Mouse (Mus musculus) limb, embryonic 14.5 days (tissue): ENCODE measurements around the gene Tas1r1. TPM values are rescaled to one million over a fixed set of nuclear protein-coding genes. Genes with fewer than 3 reads are reported as not detected.

ENCODE experiments used
- ATAC-seq: fragments of 200-750 bp; cut with Nextera tagmentation; 2 replicates; pipeline ENCODE4 v1.8.0; 2017; ENCODE audit warnings: low read depth, moderate number of reproducible peaks, moderate TSS enrichment; ENCODE audit not compliant: low FRiP score
- DNase-seq: peaks from one replicate; pipeline ENCODE4 v3.0.0-alpha.2; 2015; ENCODE audit warnings: low spot score
- H3K27ac ChIP-seq: fragments of 300-500 bp; sonication (generic); replicated peaks from 2 replicates; pipeline ENCODE4 v1.5.1; 2014; ENCODE audit warnings: low read depth, mild to moderate bottlenecking, low read length, moderate library complexity, mixed read lengths
- H3K27me3 ChIP-seq: fragments of 300-500 bp; sonication (generic); 2 replicates; pipeline ENCODE4 v1.6.1; 2014; ENCODE audit warnings: low read length, mixed read lengths; ENCODE audit not compliant: control insufficient read depth, insufficient read depth
- H3K36me3 ChIP-seq: fragments of 300-500 bp; sonication (generic); 2 replicates; pipeline ENCODE4 v1.6.1; 2014; ENCODE audit warnings: mild to moderate bottlenecking, low read length, moderate library complexity, mixed read lengths; ENCODE audit not compliant: control insufficient read depth, insufficient read depth
- H3K4me1 ChIP-seq: fragments of 300-500 bp; sonication (generic); 2 replicates; pipeline ENCODE4 v1.6.1; 2014; ENCODE audit warnings: antibody characterized with exemption, low read length, mixed read lengths; ENCODE audit not compliant: control insufficient read depth, insufficient read depth
- H3K4me2 ChIP-seq: fragments of 300-500 bp; sonication (generic); replicated peaks from 2 replicates; pipeline ENCODE4 v1.6.1; 2014; ENCODE audit warnings: low read depth, mild to moderate bottlenecking, low read length, moderate library complexity; ENCODE audit not compliant: severe bottlenecking
- H3K4me3 ChIP-seq: fragments of 300-500 bp; sonication (generic); replicated peaks from 2 replicates; pipeline ENCODE4 v1.5.1; 2014; ENCODE audit warnings: low read length
- H3K9ac ChIP-seq: fragments of 300-500 bp; sonication (generic); 2 replicates; pipeline ENCODE4 v1.6.1; 2014; ENCODE audit warnings: mild to moderate bottlenecking, low read depth, low read length, moderate library complexity; ENCODE audit not compliant: severe bottlenecking
- H3K9me3 ChIP-seq: fragments of 300-500 bp; sonication (generic); 2 replicates; pipeline ENCODE4 v1.6.1; 2016; ENCODE audit warnings: low read length; ENCODE audit not compliant: control insufficient read depth
- POLR2A ChIP-seq: fragments of 200-500 bp; IDR thresholded peaks from 2 replicates; pipeline ENCODE4 v1.8.0; 2012; ENCODE audit warnings: inconsistent platforms, mild to moderate bottlenecking, moderate library complexity, borderline replicate concordance; ENCODE audit not compliant: insufficient read depth, insufficient read length; ENCODE audit errors: extremely low read depth
- WGBS: fragments of 180-500 bp; shearing (Covaris S2); extraction: QIAGEN DNeasy Blood & Tissue Kit; methylation state at CpG from one replicate; pipeline ENCODE4 v1.1.7; 2014; 5-methylcytosine and 5-hydroxymethylcytosine counted together
- polyA plus RNA-seq, 2 experiments: library from polyadenylated mRNA; depleted of rRNA in 1 of 2; stranded (reverse) in 1 of 2; unstranded in 1 of 2; fragments of >200 nt; fragmentation: Nextera tagmentation in 1 of 2; extraction: Ambion mirVana in 1 of 2; gene quantifications; 2 replicates each; pipeline versions ENCODE4 v1.2.1 to v1.2.3; 2012 to 2014

Tas1r1 gene
- polyA plus RNA-seq, 2 experiments = 1.0 to 1.3 TPM

- no peaks in the 10 kb centered on the region for H3K27me3 ChIP-seq
- no peak for DNase-seq
- 0 out of 2 replicates have a peak overlapping the region, but pooled peaks have one; percentile 4 for H3K4me3 ChIP-seq
- TF ChIP-seq POLR2A = no peak
- 62% methylated on average over 16 of the region's 17 CpGs for WGBS
- H3K4me2 ChIP-seq = no peak overlapping the region
- H3K36me3 ChIP-seq = peaks cover 48% of the 10 kb centered on the region
- ATAC-seq = no peak
- H3K9ac ChIP-seq = no peak overlapping the region
- H3K4me1 ChIP-seq = peaks cover 7% of the 10 kb centered on the region; the same call in 1 of the 2 replicates
- H3K9me3 ChIP-seq = no peaks in the 10 kb centered on the region
- no peak overlapping the region; the same call in 1 of the 2 replicates for H3K27ac ChIP-seq
Measured at GRCm38 (mm10) chr4:151983043-151983442, 55.3 kb downstream of the Tas1r1 start.

- Histone ChIP-seq H3K9me3 (no peaks in the 10 kb centered on the region), H3K4me1 (no peaks in the 10 kb centered on the region), H3K4me3 (no peak overlapping the region), H3K27me3 (no peaks in the 10 kb centered on the region), H3K9ac (no peak overlapping the region), H3K4me2 (no peak overlapping the region), H3K36me3 (peaks cover 56% of the 10 kb centered on the region), H3K27ac (no peak overlapping the region)
- DNase-seq (peak; percentile 69), ATAC-seq (peak; percentile 51)
- TF ChIP-seq POLR2A = 0 out of 2 replicates have a peak, but pooled peaks have one; percentile 11
- WGBS = 9% methylated on average over 5 of the region's 5 CpGs
Measured at GRCm38 (mm10) chr4:151981363-151981762, 57.0 kb downstream of the Tas1r1 start.

- no peak for ATAC-seq
- 80% methylated on average over 8 of the region's 8 CpGs for WGBS
Measured at GRCm38 (mm10) chr4:151980699-151981098, 57.7 kb downstream of the Tas1r1 start.

More at GRCm38 (mm10) chr4:151980699-151981098, 57.7 kb downstream of the Tas1r1 start:
- TF ChIP-seq POLR2A = no peak
- no peaks in the 10 kb centered on the region for H3K4me1 ChIP-seq
- H3K27ac ChIP-seq = no peak overlapping the region
- no peak overlapping the region for H3K4me2 ChIP-seq
- H3K9ac ChIP-seq = no peak overlapping the region
- H3K36me3 ChIP-seq = peaks cover 56% of the 10 kb centered on the region
- H3K4me3 ChIP-seq = no peak overlapping the region
- no peaks in the 10 kb centered on the region for H3K27me3 ChIP-seq
- DNase-seq = no peak
- no peaks in the 10 kb centered on the region for H3K9me3 ChIP-seq

Other genes starting within 250 kb of the Tas1r1 start
- 28.6 and 29.2 TPM in 2 replicates for gene Camta1, start 176.7 kb downstream of the Tas1r1 start, polyA plus RNA-seq (2012; rRNA removed)
- 78.8 and 91.1 TPM in 2 replicates for gene Camta1, start 176.7 kb downstream of the Tas1r1 start, polyA plus RNA-seq (2014; fragmentation: Nextera tagmentation; extraction: Ambion mirVana)
- gene Dnajc11, start 104.9 kb downstream of the Tas1r1 start, polyA plus RNA-seq (2012; rRNA removed) = 56.9 and 73.1 TPM in 2 replicates
- 50.9 and 52.5 TPM in 2 replicates for gene Dnajc11, start 104.9 kb downstream of the Tas1r1 start, polyA plus RNA-seq (2014; fragmentation: Nextera tagmentation; extraction: Ambion mirVana)
- gene Thap3, start 49.6 kb downstream of the Tas1r1 start, polyA plus RNA-seq (2012; rRNA removed) = 60.6 and 61.6 TPM in 2 replicates
- 36.1 and 37.5 TPM in 2 replicates for gene Thap3, start 49.6 kb downstream of the Tas1r1 start, polyA plus RNA-seq (2014; fragmentation: Nextera tagmentation; extraction: Ambion mirVana)
- 35.1 and 40.5 TPM in 2 replicates for gene Phf13, start 42.3 kb downstream of the Tas1r1 start, polyA plus RNA-seq (2012; rRNA removed)
- gene Phf13, start 42.3 kb downstream of the Tas1r1 start, polyA plus RNA-seq (2014; fragmentation: Nextera tagmentation; extraction: Ambion mirVana) = 33.7 and 37.1 TPM in 2 replicates
- gene Klhl21, start 29.8 kb downstream of the Tas1r1 start, polyA plus RNA-seq (2012; rRNA removed) = 18.8 and 25.7 TPM in 2 replicates
- 11.0 and 11.1 TPM in 2 replicates for gene Klhl21, start 29.8 kb downstream of the Tas1r1 start, polyA plus RNA-seq (2014; fragmentation: Nextera tagmentation; extraction: Ambion mirVana)
- gene Zbtb48, start 10.9 kb downstream of the Tas1r1 start, polyA plus RNA-seq (2012; rRNA removed) = 31.2 and 41.5 TPM in 2 replicates
- gene Zbtb48, start 10.9 kb downstream of the Tas1r1 start, polyA plus RNA-seq (2014; fragmentation: Nextera tagmentation; extraction: Ambion mirVana) = 25.4 and 27.4 TPM in 2 replicates
- 28.5 and 33.4 TPM in 2 replicates for gene Nol9, start 753 bp upstream of the Tas1r1 start, polyA plus RNA-seq (2012; rRNA removed)
- gene Nol9, start 753 bp upstream of the Tas1r1 start, polyA plus RNA-seq (2014; fragmentation: Nextera tagmentation; extraction: Ambion mirVana) = 25.9 and 32.2 TPM in 2 replicates
- gene Plekhg5, start 33.9 kb upstream of the Tas1r1 start, polyA plus RNA-seq (2012; rRNA removed) = 25.0 and 36.2 TPM in 2 replicates
- gene Plekhg5, start 33.9 kb upstream of the Tas1r1 start, polyA plus RNA-seq (2014; fragmentation: Nextera tagmentation; extraction: Ambion mirVana) = 14.1 and 16.9 TPM in 2 replicates
- 5.6 and 6.0 TPM in 2 replicates for gene Tnfrsf25, start 77.4 kb upstream of the Tas1r1 start, polyA plus RNA-seq (2012; rRNA removed)
- 1.0 TPM in 2 replicates for gene Tnfrsf25, start 77.4 kb upstream of the Tas1r1 start, polyA plus RNA-seq (2014; fragmentation: Nextera tagmentation; extraction: Ambion mirVana)
- 1.7 TPM in 2 replicates for gene Espn, start 113.8 kb upstream of the Tas1r1 start, polyA plus RNA-seq (2012; rRNA removed)
- 1.4 and 1.7 TPM in 2 replicates for gene Espn, start 113.8 kb upstream of the Tas1r1 start, polyA plus RNA-seq (2014; fragmentation: Nextera tagmentation; extraction: Ambion mirVana)
- gene Hes2, start 120.3 kb upstream of the Tas1r1 start, polyA plus RNA-seq (2012; rRNA removed) = 0.03 and 0.04 TPM in 2 replicates
- not detected in 2 replicates for gene Hes2, start 120.3 kb upstream of the Tas1r1 start, polyA plus RNA-seq (2014; fragmentation: Nextera tagmentation; extraction: Ambion mirVana)
- gene Acot7, start 139.6 kb upstream of the Tas1r1 start, polyA plus RNA-seq (2012; rRNA removed) = 47.7 and 50.3 TPM in 2 replicates
- gene Acot7, start 139.6 kb upstream of the Tas1r1 start, polyA plus RNA-seq (2014; fragmentation: Nextera tagmentation; extraction: Ambion mirVana) = 47.3 and 48.4 TPM in 2 replicates
- gene Gpr153, start 235.7 kb upstream of the Tas1r1 start, polyA plus RNA-seq (2012; rRNA removed) = 56.5 and 79.5 TPM in 2 replicates
- gene Gpr153, start 235.7 kb upstream of the Tas1r1 start, polyA plus RNA-seq (2014; fragmentation: Nextera tagmentation; extraction: Ambion mirVana) = 28.6 and 33.0 TPM in 2 replicates